Mouse (Mus musculus) stomach, embryonic 14.5 days (tissue): ENCODE measurements around the gene Hecw1. TPM values are rescaled to one million over a fixed set of nuclear protein-coding genes. Genes with fewer than 3 reads are reported as not detected.
"Not testable (repeated sequence)": the region's sequence is repeated elsewhere in the genome, so short reads cannot be mapped to it uniquely, and the experiment has no call there.

Source experiments
- ATAC-seq: fragments of 200-750 bp; cut with Nextera tagmentation; 2 replicates; pipeline ENCODE4 v1.8.0; 2017; ENCODE audit warnings: low read depth, moderate TSS enrichment; ENCODE audit not compliant: insufficient number of reproducible peaks, insufficient read depth, low FRiP score
- H3K27ac ChIP-seq: fragments of 300-500 bp; sonication (generic); 2 replicates; pipeline ENCODE4 v1.5.1; 2014; ENCODE audit warnings: mild to moderate bottlenecking, low read length, moderate library complexity, mixed read lengths
- H3K27me3 ChIP-seq: fragments of 300-500 bp; sonication (generic); 2 replicates; pipeline ENCODE4 v1.6.1; 2014; ENCODE audit warnings: low read length, control low read depth, mixed read lengths; ENCODE audit not compliant: control insufficient read depth, insufficient read depth
- H3K36me3 ChIP-seq: fragments of 300-500 bp; sonication (generic); 2 replicates; pipeline ENCODE4 v1.6.1; 2014; ENCODE audit warnings: mild to moderate bottlenecking, control low read depth, low read length, moderate library complexity, mixed read lengths; ENCODE audit not compliant: control insufficient read depth, insufficient read depth
- H3K4me1 ChIP-seq: fragments of 300-500 bp; sonication (generic); 2 replicates; pipeline ENCODE4 v1.6.1; 2014; ENCODE audit warnings: low read length, control low read depth, mixed read lengths; ENCODE audit not compliant: control insufficient read depth, insufficient read depth
- H3K4me2 ChIP-seq: fragments of 300-500 bp; sonication (generic); replicated peaks from 2 replicates; pipeline ENCODE4 v1.6.1; 2014; ENCODE audit warnings: low read depth, low read length, control low read depth
- H3K4me3 ChIP-seq: fragments of 300-500 bp; sonication (generic); 2 replicates; pipeline ENCODE4 v1.5.1; 2014; ENCODE audit warnings: low read depth, low read length, control low read depth
- H3K9ac ChIP-seq: fragments of 300-500 bp; sonication (generic); replicated peaks from 2 replicates; pipeline ENCODE4 v1.6.1; 2014; ENCODE audit warnings: low read depth, mild to moderate bottlenecking, control low read depth, low read length, moderate library complexity, mixed read lengths
- H3K9me3 ChIP-seq: fragments of 300-500 bp; sonication (generic); 2 replicates; pipeline ENCODE4 v1.6.1; 2016; ENCODE audit warnings: low read depth, low read length, control low read depth; ENCODE audit not compliant: control insufficient read depth
- WGBS: fragments of 180-500 bp; shearing (Covaris S2); extraction: QIAGEN DNeasy Blood & Tissue Kit; methylation state at CpG from one replicate; pipeline ENCODE4 v1.1.7; 2014; 5-methylcytosine and 5-hydroxymethylcytosine counted together
- polyA plus RNA-seq: library from polyadenylated mRNA; unstranded; fragments of >200 nt; fragmentation: Nextera tagmentation; extraction: Ambion mirVana; gene quantifications from 2 replicates; pipeline ENCODE4 v1.2.1, GENCODE M21; 2014

Hecw1 gene
- polyA plus RNA-seq, 1 experiment from 2014 or later, result 1.4 TPM

- no peak overlapping the region for H3K27ac ChIP-seq
Observed at GRCm38 (mm10) chr13:14306617-14307016, 216.4 kb downstream of the Hecw1 start.

DNA sequence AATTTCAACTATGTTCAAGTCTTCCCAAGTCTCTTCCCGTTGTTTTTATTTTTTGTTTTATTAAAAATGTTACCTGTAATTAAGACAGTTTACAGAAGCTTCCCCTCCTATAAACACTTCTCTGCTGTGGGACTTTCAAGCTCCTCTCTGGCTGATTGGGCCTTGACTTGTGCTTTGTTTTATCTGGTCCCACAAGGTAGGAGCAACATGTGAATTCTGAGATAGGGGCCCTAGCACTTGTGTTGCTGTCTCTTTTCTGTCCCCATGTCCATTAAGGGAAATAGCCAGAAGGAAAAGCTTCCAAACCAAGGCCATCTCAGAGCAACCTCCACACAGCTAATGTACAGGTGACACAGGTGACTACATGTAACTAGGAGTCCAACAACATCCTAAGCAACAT is 218.9 kb downstream of the Hecw1 start:
- Histone ChIP-seq H3K9ac (no peak overlapping the region), H3K4me1 (no peaks in the 10 kb centered on the region), H3K27ac (no peak overlapping the region), H3K4me2 (no peak overlapping the region), H3K36me3 (no peaks in the 10 kb centered on the region), H3K9me3 (no peaks in the 10 kb centered on the region), H3K4me3 (no peak overlapping the region), H3K27me3 (no peaks in the 10 kb centered on the region)
- WGBS, result 90% methylated on average over 1 of the region's 1 CpGs
- ATAC-seq, result no peak

More at GRCm38 (mm10) chr13:14306617-14307016, 216.4 kb downstream of the Hecw1 start:
- Histone ChIP-seq H3K27me3 (no peaks in the 10 kb centered on the region), H3K4me3 (no peak overlapping the region), H3K4me1 (no peaks in the 10 kb centered on the region), H3K9ac (no peak overlapping the region), H3K4me2 (no peak overlapping the region), H3K36me3 (no peaks in the 10 kb centered on the region), H3K9me3 (no peaks in the 10 kb centered on the region)
- 30% methylated on average over 8 of the region's 8 CpGs for WGBS
- no peak for ATAC-seq

DNA sequence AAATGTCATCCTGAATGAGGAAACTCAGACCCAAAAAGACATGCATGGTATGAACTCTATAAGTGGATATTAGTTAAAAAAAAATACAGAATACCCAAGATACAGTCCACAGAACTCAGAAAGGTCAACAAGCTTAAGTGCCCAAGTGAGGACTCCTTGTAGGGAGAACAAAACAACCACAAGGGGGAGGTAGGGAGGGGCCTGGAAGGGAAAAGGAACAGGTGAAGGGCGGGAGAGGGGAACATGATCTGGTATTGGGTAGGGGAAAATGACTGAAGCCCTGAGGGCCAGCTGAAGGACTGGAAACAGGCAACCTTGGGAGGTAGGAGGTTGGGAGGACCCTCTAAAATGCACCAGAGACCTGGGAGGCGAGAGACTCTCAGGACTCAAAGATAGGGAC is 220.1 kb downstream of the Hecw1 start:
- H3K27ac ChIP-seq, result no peak overlapping the region
- H3K9me3 ChIP-seq, result no peaks in the 10 kb centered on the region
- no peak overlapping the region for H3K9ac ChIP-seq
- WGBS, result 67% methylated on average over 2 of the region's 2 CpGs
- no peak for ATAC-seq
- H3K4me1 ChIP-seq, result no peaks in the 10 kb centered on the region
- H3K4me3 ChIP-seq, result no peak overlapping the region
- no peaks in the 10 kb centered on the region for H3K27me3 ChIP-seq
- no peaks in the 10 kb centered on the region for H3K36me3 ChIP-seq
- no peak overlapping the region for H3K4me2 ChIP-seq

GRCm38 (mm10) chr13:14290016-14290415 is 233.0 kb downstream of the Hecw1 start:
- Histone ChIP-seq H3K9me3 (no peaks in the 10 kb centered on the region), H3K4me3 (no peak overlapping the region), H3K9ac (no peak overlapping the region), H3K36me3 (no peaks in the 10 kb centered on the region), H3K27me3 (no peaks in the 10 kb centered on the region), H3K4me1 (no peaks in the 10 kb centered on the region), H3K4me2 (no peak overlapping the region), H3K27ac (no peak overlapping the region)
- 29% methylated on average over 1 of the region's 1 CpGs for WGBS
- ATAC-seq, result no peak

DNA sequence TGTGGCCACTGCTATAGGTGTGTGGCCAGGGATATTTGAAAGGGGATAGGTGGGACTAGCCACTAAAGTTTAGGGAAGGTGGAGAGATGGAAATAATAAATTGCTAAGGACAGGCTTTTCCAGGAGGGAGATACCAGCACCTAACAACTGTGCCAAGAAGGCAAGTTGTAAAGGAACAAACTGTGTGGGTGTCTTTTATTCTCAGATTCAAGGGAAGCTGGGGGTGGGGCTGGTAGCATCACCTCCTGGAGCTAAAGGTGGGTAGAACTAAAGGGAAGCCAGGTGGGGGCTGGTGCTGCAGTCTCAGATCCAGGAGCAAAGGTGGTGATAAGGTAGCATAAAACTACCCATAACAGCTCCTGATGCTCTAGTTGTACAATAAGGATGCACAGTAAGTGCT is 251.6 kb downstream of the Hecw1 start:
- no peaks in the 10 kb centered on the region for H3K36me3 ChIP-seq
- no peak overlapping the region for H3K4me3 ChIP-seq
- H3K4me2 ChIP-seq, result no peak overlapping the region
- H3K27ac ChIP-seq, result no peak overlapping the region
- no peak overlapping the region for H3K9ac ChIP-seq
- no peaks in the 10 kb centered on the region for H3K9me3 ChIP-seq
- no peaks in the 10 kb centered on the region for H3K4me1 ChIP-seq
- ATAC-seq, result no peak
- no peaks in the 10 kb centered on the region for H3K27me3 ChIP-seq

GRCm38 (mm10) chr13:14260939-14261338 is 262.1 kb downstream of the Hecw1 start:
- not testable (repeated sequence) for H3K4me2 ChIP-seq, H3K9ac ChIP-seq, H3K27ac ChIP-seq, ATAC-seq, H3K9me3 ChIP-seq, H3K36me3 ChIP-seq, H3K27me3 ChIP-seq, H3K4me3 ChIP-seq, H3K4me1 ChIP-seq
- 41% methylated on average over 9 of the region's 9 CpGs for WGBS

GRCm38 (mm10) chr13:14245946-14246345 is 277.1 kb downstream of the Hecw1 start:
- H3K4me3 ChIP-seq, result no peak overlapping the region
- no peak overlapping the region for H3K27ac ChIP-seq
- H3K36me3 ChIP-seq, result no peaks in the 10 kb centered on the region
- WGBS, result 50% methylated on average over 2 of the region's 2 CpGs
- no peaks in the 10 kb centered on the region for H3K4me1 ChIP-seq
- H3K9ac ChIP-seq, result no peak overlapping the region
- no peaks in the 10 kb centered on the region for H3K27me3 ChIP-seq
- no peak overlapping the region for H3K4me2 ChIP-seq
- no peaks in the 10 kb centered on the region for H3K9me3 ChIP-seq
- no peak for ATAC-seq

- no peak overlapping the region for H3K27ac ChIP-seq
- H3K4me1 ChIP-seq, result no peaks in the 10 kb centered on the region
- no peak overlapping the region for H3K4me3 ChIP-seq
- H3K36me3 ChIP-seq, result peaks cover 8% of the 10 kb centered on the region
- no peaks in the 10 kb centered on the region for H3K27me3 ChIP-seq
- 90% methylated on average over 3 of the region's 3 CpGs for WGBS
- ATAC-seq, result no peak
- no peaks in the 10 kb centered on the region for H3K9me3 ChIP-seq
- no peak overlapping the region for H3K4me2 ChIP-seq
- no peak overlapping the region for H3K9ac ChIP-seq
Observed at GRCm38 (mm10) chr13:14179669-14180068, 343.4 kb downstream of the Hecw1 start.

GRCm38 (mm10) chr13:14177989-14178388 is 345.0 kb downstream of the Hecw1 start:
- no peak for ATAC-seq
- H3K27me3 ChIP-seq, result no peaks in the 10 kb centered on the region
- no peaks in the 10 kb centered on the region for H3K9me3 ChIP-seq
- no peaks in the 10 kb centered on the region for H3K4me1 ChIP-seq
- no peak overlapping the region for H3K27ac ChIP-seq
- no peak overlapping the region for H3K4me3 ChIP-seq
- 98% methylated on average over 1 of the region's 1 CpGs for WGBS
- no peak overlapping the region for H3K4me2 ChIP-seq
- peaks cover 8% of the 10 kb centered on the region for H3K36me3 ChIP-seq
- no peak overlapping the region for H3K9ac ChIP-seq
